Mouse (Mus musculus) bone marrow macrophage, adult 2 months (primary cell): ENCODE data around the gene Usp44.

Experiments used
- CTCF ChIP-seq: IDR thresholded peaks from 2 replicates; pipeline ENCODE4 v1.5.1; 2012; ENCODE audit warnings: low read depth, mild to moderate bottlenecking, low read length, moderate library complexity
- POLR2A ChIP-seq: IDR thresholded peaks from 2 replicates; pipeline ENCODE4 v1.6.1; 2012; ENCODE audit warnings: mild to moderate bottlenecking, low read depth, low read length, borderline replicate concordance

DNA sequence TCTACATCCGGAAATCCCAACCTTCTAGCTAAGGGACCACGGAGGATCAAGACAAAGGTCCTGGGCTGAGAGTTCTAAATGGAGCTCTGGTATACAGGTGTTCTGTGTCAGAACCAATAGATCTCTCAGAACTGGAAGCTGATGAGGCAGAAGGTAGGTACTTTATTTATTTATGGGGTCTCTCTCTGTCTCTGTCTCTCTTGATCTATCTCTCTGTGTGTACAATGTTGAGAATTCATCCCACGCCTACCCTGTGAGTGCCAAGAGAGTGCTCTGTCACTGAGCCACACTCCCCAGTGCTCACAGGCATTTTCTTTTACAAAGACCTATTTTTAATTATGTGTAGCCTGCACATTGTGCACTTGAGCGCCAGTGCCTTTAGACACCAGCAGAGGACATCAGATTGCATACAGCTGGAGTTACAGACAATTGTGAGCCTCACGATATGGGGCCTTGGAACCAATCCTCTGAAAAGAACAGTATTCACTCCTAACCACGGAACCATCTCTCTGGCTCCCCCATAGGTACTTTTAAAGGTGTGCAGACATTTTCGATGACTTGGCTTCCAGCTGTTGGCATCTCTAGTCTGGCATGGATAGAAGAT is 65.8 kb downstream of the Usp44 start, which contains the start of gene Metap2:
- TF ChIP-seq POLR2A (no peak), CTCF (no peak)
